Mouse (Mus musculus): ENCODE data around the gene Samd14.

GRCm38 (mm10) chr11:94976199-94976598, 33.5 kb upstream of the Samd14 start, which contains the start of gene Sgca:
- no peak for TF ChIP-seq MYOG (IDR thresholded peaks at IDR 0.05; ENCODE audit: control insufficient read depth in 1 of 3, insufficient read depth in 1 of 3, insufficient read length in 2 of 3, low read depth in 2 of 3)
- no peak for TF ChIP-seq USF1 (IDR thresholded peaks at IDR 0.05; ENCODE audit: low read depth)

All from myocyte (in vitro differentiated cells).